Mouse (Mus musculus): ENCODE measurements around the gene Clstn3.
"Not testable (repeated sequence)": the region's sequence is repeated elsewhere in the genome, so short reads cannot be mapped to it uniquely, and the experiment has no call there.

Clstn3 gene

GRCm38 (mm10) chr6:124430784-124431495 is 33.7 kb downstream of the Clstn3 start:
- in situ Hi-C loops (cut with MboI; ENCODE audit: low pct_unique_long_range_greater_than_20kb in 1 of 2, low sequenced_read_pairs in 2 of 2, unreplicated experiment in 1 of 2), result no loop called here

- in situ Hi-C loops (cut with MboI; ENCODE audit: low pct_unique_long_range_greater_than_20kb in 1 of 2, low sequenced_read_pairs in 2 of 2, unreplicated experiment in 1 of 2), result no loop called here
Measured at GRCm38 (mm10) chr6:124430379-124430778, 34.2 kb downstream of the Clstn3 start.

- in situ Hi-C loops (cut with MboI; ENCODE audit: low pct_unique_long_range_greater_than_20kb in 1 of 2, low sequenced_read_pairs in 2 of 2, unreplicated experiment in 1 of 2), result no loop called here
Measured at GRCm38 (mm10) chr6:124427791-124428576, 36.6 kb downstream of the Clstn3 start.

GRCm38 (mm10) chr6:124427289-124427688 is 37.3 kb downstream of the Clstn3 start:
- in situ Hi-C loops (cut with MboI; ENCODE audit: low pct_unique_long_range_greater_than_20kb in 1 of 2, low sequenced_read_pairs in 2 of 2, unreplicated experiment in 1 of 2), result no loop called here

- in situ Hi-C loops (cut with MboI; ENCODE audit: low pct_unique_long_range_greater_than_20kb in 1 of 2, low sequenced_read_pairs in 2 of 2, unreplicated experiment in 1 of 2), result no loop called here
Measured at GRCm38 (mm10) chr6:124426604-124427003, 38.0 kb downstream of the Clstn3 start.

GRCm38 (mm10) chr6:124425523-124425922 is 39.1 kb downstream of the Clstn3 start:
- in situ Hi-C loops (cut with MboI; ENCODE audit: low pct_unique_long_range_greater_than_20kb in 1 of 2, low sequenced_read_pairs in 2 of 2, unreplicated experiment in 1 of 2), result no loop called here

- in situ Hi-C loops (cut with MboI; ENCODE audit: low pct_unique_long_range_greater_than_20kb in 1 of 2, low sequenced_read_pairs in 2 of 2, unreplicated experiment in 1 of 2), result not testable (repeated sequence)
Measured at GRCm38 (mm10) chr6:124425042-124425441, 39.6 kb downstream of the Clstn3 start.

- in situ Hi-C loops (cut with MboI; ENCODE audit: low pct_unique_long_range_greater_than_20kb in 1 of 2, low sequenced_read_pairs in 2 of 2, unreplicated experiment in 1 of 2), result no loop called here
Measured at GRCm38 (mm10) chr6:124424068-124424498, 40.5 kb downstream of the Clstn3 start.

- in situ Hi-C loops (cut with MboI; ENCODE audit: low pct_unique_long_range_greater_than_20kb in 1 of 2, low sequenced_read_pairs in 2 of 2, unreplicated experiment in 1 of 2), result no loop called here
Measured at GRCm38 (mm10) chr6:124418686-124419085, 45.9 kb downstream of the Clstn3 start.

GRCm38 (mm10) chr6:124415347-124416088 is 49.1 kb downstream of the Clstn3 start:
- in situ Hi-C loops (cut with MboI; ENCODE audit: low pct_unique_long_range_greater_than_20kb in 1 of 2, low sequenced_read_pairs in 2 of 2, unreplicated experiment in 1 of 2), result no loop called here

- in situ Hi-C loops (cut with MboI; ENCODE audit: low pct_unique_long_range_greater_than_20kb in 1 of 2, low sequenced_read_pairs in 2 of 2, unreplicated experiment in 1 of 2), result no loop called here
Measured at GRCm38 (mm10) chr6:124414927-124415325, 49.7 kb downstream of the Clstn3 start, which contains the start of gene Pex5. Gene Pex5 (minus strand): TSS chr6:124415067.

GRCm38 (mm10) chr6:124414150-124414926 is 50.3 kb downstream of the Clstn3 start:
- in situ Hi-C loops (cut with MboI; ENCODE audit: low pct_unique_long_range_greater_than_20kb in 1 of 2, low sequenced_read_pairs in 2 of 2, unreplicated experiment in 1 of 2), result no loop called here

GRCm38 (mm10) chr6:124413770-124414149 is 50.8 kb downstream of the Clstn3 start:
- in situ Hi-C loops (cut with MboI; ENCODE audit: low pct_unique_long_range_greater_than_20kb in 1 of 2, low sequenced_read_pairs in 2 of 2, unreplicated experiment in 1 of 2), result no loop called here

GRCm38 (mm10) chr6:124408355-124408754 is 56.2 kb downstream of the Clstn3 start:
- in situ Hi-C loops (cut with MboI; ENCODE audit: low pct_unique_long_range_greater_than_20kb in 1 of 2, low sequenced_read_pairs in 2 of 2, unreplicated experiment in 1 of 2), result no loop called here

GRCm38 (mm10) chr6:124407180-124407579 is 57.4 kb downstream of the Clstn3 start:
- in situ Hi-C loops (cut with MboI; ENCODE audit: low pct_unique_long_range_greater_than_20kb in 1 of 2, low sequenced_read_pairs in 2 of 2, unreplicated experiment in 1 of 2), result no loop called here

GRCm38 (mm10) chr6:124406326-124406725 is 58.3 kb downstream of the Clstn3 start:
- in situ Hi-C loops (cut with MboI; ENCODE audit: low pct_unique_long_range_greater_than_20kb in 1 of 2, low sequenced_read_pairs in 2 of 2, unreplicated experiment in 1 of 2), result no loop called here

- in situ Hi-C loops (cut with MboI; ENCODE audit: low pct_unique_long_range_greater_than_20kb in 1 of 2, low sequenced_read_pairs in 2 of 2, unreplicated experiment in 1 of 2), result no loop called here
Measured at GRCm38 (mm10) chr6:124399738-124400137, 64.9 kb downstream of the Clstn3 start.

GRCm38 (mm10) chr6:124394991-124395390 is 69.6 kb downstream of the Clstn3 start:
- in situ Hi-C loops (cut with MboI; ENCODE audit: low pct_unique_long_range_greater_than_20kb in 1 of 2, low sequenced_read_pairs in 2 of 2, unreplicated experiment in 1 of 2), result not testable (repeated sequence)

Data from mouse embryonic stem cell (cell line).